Mouse (Mus musculus) heart, embryonic 14.5 days (tissue): ENCODE measurements around the gene Acp6. TPM values are rescaled to one million over a fixed set of nuclear protein-coding genes. Genes with fewer than 3 reads are reported as not detected.

Source experiments
- ATAC-seq: fragments of 200-750 bp; cut with Nextera tagmentation; 2 replicates; pipeline ENCODE4 v1.8.0; 2017; ENCODE audit warnings: low read depth, moderate TSS enrichment; ENCODE audit not compliant: insufficient number of reproducible peaks, insufficient read depth, low FRiP score
- H3K27ac ChIP-seq, 2 experiments: fragments of 200-500 bp in 1 of 2; fragments of 300-500 bp in 1 of 2; sonication (generic) in 1 of 2; replicated peaks in 1 of 2; 2 replicates each; pipeline ENCODE4 v1.5.1; 2012 to 2014; ENCODE audit warnings: low read depth in 2 of 2, low read length in 2 of 2, control low read depth in 1 of 2, mild to moderate bottlenecking in 1 of 2, mixed read lengths in 1 of 2; ENCODE audit not compliant: control insufficient read depth in 1 of 2, insufficient read depth in 1 of 2
- H3K27me3 ChIP-seq: fragments of 300-500 bp; sonication (generic); 2 replicates; pipeline ENCODE4 v1.6.1; 2014; ENCODE audit warnings: mild to moderate bottlenecking, low read length, control low read depth; ENCODE audit not compliant: control insufficient read depth, insufficient read depth
- H3K36me3 ChIP-seq: fragments of 300-500 bp; sonication (generic); 2 replicates; pipeline ENCODE4 v1.6.1; 2014; ENCODE audit warnings: mild to moderate bottlenecking, control low read depth, low read length, mixed read lengths; ENCODE audit not compliant: control insufficient read depth, insufficient read depth
- H3K4me1 ChIP-seq, 2 experiments: fragments of 200-500 bp in 1 of 2; fragments of 300-500 bp in 1 of 2; sonication (generic) in 1 of 2; 2 replicates each; pipeline ENCODE4 v1.6.1; 2012 to 2014; ENCODE audit warnings: low read length in 2 of 2, control low read depth in 1 of 2, mixed read lengths in 1 of 2; ENCODE audit not compliant: control insufficient read depth in 2 of 2, insufficient read depth in 2 of 2
- H3K4me2 ChIP-seq: fragments of 300-500 bp; sonication (generic); 2 replicates; pipeline ENCODE4 v1.6.1; 2014; ENCODE audit warnings: mild to moderate bottlenecking, low read length
- H3K4me3 ChIP-seq, 2 experiments: fragments of 200-500 bp in 1 of 2; fragments of 300-500 bp in 1 of 2; sonication (generic) in 1 of 2; 2 replicates each; pipeline ENCODE4 v1.5.1; 2012 to 2014; ENCODE audit warnings: low read length in 2 of 2, mild to moderate bottlenecking in 2 of 2, control low read depth in 1 of 2, low read depth in 1 of 2, moderate library complexity in 1 of 2; ENCODE audit not compliant: control insufficient read depth in 1 of 2, insufficient read depth in 1 of 2
- H3K9ac ChIP-seq: fragments of 300-500 bp; sonication (generic); 2 replicates; pipeline ENCODE4 v1.6.1; 2014; ENCODE audit warnings: mild to moderate bottlenecking, low read length
- H3K9me3 ChIP-seq: fragments of 300-500 bp; sonication (generic); 2 replicates; pipeline ENCODE4 v1.6.1; 2016; ENCODE audit warnings: low read length, control low read depth; ENCODE audit not compliant: control insufficient read depth
- WGBS: fragments of 180-500 bp; shearing (Covaris S2); extraction: QIAGEN DNeasy Blood & Tissue Kit; methylation state at CpG from one replicate; pipeline ENCODE4 v1.1.7; 2014; 5-methylcytosine and 5-hydroxymethylcytosine counted together
- polyA plus RNA-seq: library from polyadenylated mRNA; unstranded; fragments of >200 nt; fragmentation: Nextera tagmentation; extraction: Ambion mirVana; gene quantifications from 2 replicates; pipeline ENCODE4 v1.2.1, GENCODE M21; 2014

The Acp6 gene
- polyA plus RNA-seq, 1 experiment from 2014 or later: 61.3 TPM

DNA sequence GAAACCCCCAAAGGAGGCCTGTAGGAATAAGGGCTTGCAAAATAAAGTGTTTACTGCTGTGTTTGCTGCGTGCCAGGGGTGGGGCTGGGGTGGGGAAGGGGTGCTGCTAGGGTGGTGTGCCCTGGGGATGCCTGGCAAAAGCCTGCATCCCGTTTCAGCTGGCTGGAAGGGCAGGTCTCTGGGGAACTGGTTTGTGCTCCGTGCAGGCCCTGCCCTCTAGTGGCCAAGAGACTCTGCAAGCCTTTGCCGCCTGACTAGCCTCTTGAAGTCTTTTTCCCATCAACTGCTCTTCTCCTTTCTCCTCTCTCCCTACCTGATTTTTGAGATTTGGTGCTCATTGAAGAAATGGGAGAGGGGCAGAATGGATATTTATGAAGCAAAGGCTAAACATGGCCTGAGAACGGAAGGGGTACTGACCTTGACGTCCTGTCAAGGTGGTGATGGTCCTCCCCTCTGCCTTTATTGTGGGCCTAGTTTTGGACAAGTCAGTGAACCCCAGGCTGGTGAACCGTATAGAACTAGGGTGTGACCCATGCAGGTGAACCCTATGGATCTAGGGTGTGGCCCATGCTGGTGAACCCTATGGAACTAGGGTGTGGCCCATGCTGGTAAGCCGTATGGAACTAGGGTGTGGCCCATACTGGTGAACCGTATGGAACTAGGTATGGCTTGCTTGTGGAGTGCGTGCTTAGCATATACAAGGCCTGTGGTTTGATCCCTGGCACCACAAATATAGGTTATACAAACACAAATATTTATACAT, 26.7 kb downstream of the Acp6 start:
- no peak for ATAC-seq
- WGBS: 41% methylated on average over 10 of the region's 10 CpGs
- H3K36me3 ChIP-seq: no peaks in the 10 kb centered on the region

DNA sequence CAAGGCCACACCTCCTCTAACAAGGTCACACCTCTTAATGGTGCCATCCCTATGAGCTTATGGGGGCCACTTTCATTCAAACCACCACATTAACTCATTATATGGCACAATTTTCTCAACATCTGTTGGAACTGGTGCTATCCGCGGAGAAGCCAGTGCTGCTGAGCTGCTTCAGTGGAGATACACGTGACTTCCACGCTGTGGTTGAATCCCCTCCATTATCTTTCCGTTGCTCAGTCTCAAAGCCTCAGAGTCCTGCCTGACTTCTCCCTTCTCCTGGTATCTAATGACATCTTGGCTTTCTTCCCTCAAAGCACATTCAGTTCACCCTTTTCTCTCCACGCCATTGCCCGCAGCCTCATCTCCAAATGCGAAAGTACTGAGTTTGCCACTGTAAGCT, 38.0 kb downstream of the Acp6 start:
- Histone ChIP-seq H3K27me3 (no peaks in the 10 kb centered on the region), H3K9me3 (no peaks in the 10 kb centered on the region), H3K27ac (no peak overlapping the region), H3K36me3 (no peaks in the 10 kb centered on the region), H3K4me3 (no peak overlapping the region), H3K4me1 (no peaks in the 10 kb centered on the region; a peak in 1 of 4 replicates), H3K9ac (no peak overlapping the region), H3K4me2 (no peak overlapping the region)
- WGBS: 83% methylated on average over 8 of the region's 8 CpGs
- no peak for ATAC-seq

More for the DNA sequence above, 26.7 kb downstream of the Acp6 start:
- Histone ChIP-seq H3K9me3 (no peaks in the 10 kb centered on the region), H3K27ac (no peak overlapping the region), H3K9ac (no peak overlapping the region), H3K4me2 (no peak overlapping the region), H3K4me1 (peaks cover 0 to 3% of the 10 kb centered on the region in 2 experiments; a peak in 1 of 4 replicates), H3K4me3 (no peak overlapping the region), H3K27me3 (no peaks in the 10 kb centered on the region; the same call in 1 of the 2 replicates)

DNA sequence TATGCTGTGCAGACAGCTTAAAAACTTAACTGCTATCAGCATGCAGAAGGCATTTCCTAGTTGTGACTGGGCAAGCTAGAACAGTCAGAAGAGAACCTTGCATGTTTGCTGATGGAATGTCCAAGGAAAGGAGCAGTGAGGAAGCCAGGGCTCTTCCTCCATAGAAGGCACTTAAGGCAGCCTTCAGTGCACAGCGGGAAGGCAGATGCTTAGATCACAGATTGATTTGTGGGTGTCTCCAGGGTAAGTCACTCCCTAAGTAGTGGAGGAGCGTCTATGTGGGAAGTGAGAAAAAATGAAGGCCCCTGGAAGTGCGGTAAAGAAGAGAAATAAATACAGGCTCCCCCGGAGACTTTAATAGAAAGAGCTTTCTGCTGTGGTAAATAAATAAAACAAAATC, 40.7 kb downstream of the Acp6 start:
- H3K9ac ChIP-seq: no peak overlapping the region
- no peak for ATAC-seq
- WGBS: 42% methylated on average over 4 of the region's 4 CpGs
- H3K27ac ChIP-seq: no peak overlapping the region
- peaks cover 15% of the 10 kb centered on the region; the same call in 1 of the 2 replicates for H3K36me3 ChIP-seq
- H3K4me3 ChIP-seq: no peak overlapping the region
- no peaks in the 10 kb centered on the region for H3K9me3 ChIP-seq
- no peak overlapping the region for H3K4me2 ChIP-seq
- no peaks in the 10 kb centered on the region; a peak in 1 of 4 replicates for H3K4me1 ChIP-seq
- H3K27me3 ChIP-seq: no peaks in the 10 kb centered on the region

DNA sequence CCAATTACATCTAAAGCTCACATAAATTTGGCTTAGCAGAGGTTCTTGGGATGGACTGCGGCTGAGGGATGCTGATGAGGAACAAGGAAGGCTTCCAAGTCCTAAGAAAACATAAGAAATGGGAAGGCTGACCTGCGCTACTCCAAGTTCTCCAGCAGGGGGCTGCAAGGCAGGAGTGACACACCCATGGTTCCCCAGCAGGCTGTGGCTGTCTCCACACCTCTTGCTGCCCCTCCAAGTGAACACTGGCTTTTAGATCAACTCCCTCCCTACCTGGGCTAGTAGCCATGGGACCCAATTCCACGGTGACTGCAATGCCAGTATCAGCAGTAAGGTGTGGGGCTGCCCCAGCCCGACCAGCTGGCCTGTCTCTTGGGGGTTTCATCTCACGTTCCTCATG, 43.4 kb downstream of the Acp6 start:
- Histone ChIP-seq H3K4me2 (no peak overlapping the region), H3K27ac (no peak overlapping the region), H3K4me3 (no peak overlapping the region), H3K9ac (no peak overlapping the region), H3K27me3 (no peaks in the 10 kb centered on the region), H3K36me3 (peaks cover 41% of the 10 kb centered on the region), H3K4me1 (no peaks in the 10 kb centered on the region; a peak in 1 of 4 replicates), H3K9me3 (no peaks in the 10 kb centered on the region)
- ATAC-seq: no peak
- 46% methylated on average over 5 of the region's 5 CpGs for WGBS

DNA sequence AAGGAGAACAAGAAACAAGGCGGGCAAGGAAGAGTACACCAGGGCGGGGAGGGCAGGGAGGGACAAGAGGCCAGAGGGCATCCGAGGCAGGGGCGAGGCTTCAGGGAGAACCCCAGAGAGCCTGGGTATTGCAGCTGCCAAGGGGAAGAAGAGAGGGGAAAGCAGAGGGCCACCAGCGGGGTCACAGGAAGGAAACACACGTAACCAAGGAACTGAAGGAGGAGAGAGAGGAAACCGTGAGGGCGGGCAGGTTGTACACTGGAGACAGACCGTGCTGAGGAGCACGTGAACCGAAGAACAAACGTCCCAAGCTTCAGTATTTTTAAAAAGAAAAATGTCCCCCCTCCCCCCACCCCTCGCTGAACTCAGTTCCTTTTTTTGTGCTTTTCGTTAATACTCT, 45.3 kb downstream of the Acp6 start:
- Histone ChIP-seq H3K27me3 (no peaks in the 10 kb centered on the region), H3K4me2 (no peak overlapping the region), H3K36me3 (peaks cover 61% of the 10 kb centered on the region), H3K9me3 (no peaks in the 10 kb centered on the region), H3K27ac (no peak overlapping the region), H3K4me3 (no peak overlapping the region), H3K4me1 (peaks cover 2 to 5% of the 10 kb centered on the region in 2 experiments), H3K9ac (no peak overlapping the region)
- no peak for ATAC-seq
- WGBS: 73% methylated on average over 14 of the region's 14 CpGs

DNA sequence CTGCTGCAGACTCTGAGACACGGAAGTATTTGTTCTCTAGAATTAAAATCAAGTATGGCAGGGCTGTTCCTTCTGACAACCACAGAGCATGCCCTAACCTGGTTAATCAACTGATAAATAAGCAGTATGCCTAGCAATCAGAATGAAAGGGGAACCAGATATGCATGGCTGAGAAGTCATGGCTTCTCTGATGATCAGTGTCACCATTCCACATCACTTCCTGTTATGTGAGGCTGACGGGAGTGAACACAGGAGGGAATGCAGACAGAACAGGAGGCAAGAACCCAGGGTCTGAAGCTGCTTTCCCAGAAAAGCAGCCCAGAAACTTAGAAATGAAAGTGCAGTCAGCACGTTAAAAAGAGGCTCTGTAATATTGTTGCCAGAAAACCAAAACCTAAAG, 47.9 kb downstream of the Acp6 start:
- no peak overlapping the region for H3K27ac ChIP-seq
- H3K4me3 ChIP-seq: no peak overlapping the region
- peaks cover 3 to 11% of the 10 kb centered on the region in 2 experiments for H3K4me1 ChIP-seq
- H3K4me2 ChIP-seq: no peak overlapping the region
- no peak for ATAC-seq
- no peaks in the 10 kb centered on the region for H3K27me3 ChIP-seq
- no peak overlapping the region for H3K9ac ChIP-seq
- H3K36me3 ChIP-seq: peaks cover 87% of the 10 kb centered on the region
- H3K9me3 ChIP-seq: no peaks in the 10 kb centered on the region
- WGBS: 81% methylated on average over 3 of the region's 3 CpGs

DNA sequence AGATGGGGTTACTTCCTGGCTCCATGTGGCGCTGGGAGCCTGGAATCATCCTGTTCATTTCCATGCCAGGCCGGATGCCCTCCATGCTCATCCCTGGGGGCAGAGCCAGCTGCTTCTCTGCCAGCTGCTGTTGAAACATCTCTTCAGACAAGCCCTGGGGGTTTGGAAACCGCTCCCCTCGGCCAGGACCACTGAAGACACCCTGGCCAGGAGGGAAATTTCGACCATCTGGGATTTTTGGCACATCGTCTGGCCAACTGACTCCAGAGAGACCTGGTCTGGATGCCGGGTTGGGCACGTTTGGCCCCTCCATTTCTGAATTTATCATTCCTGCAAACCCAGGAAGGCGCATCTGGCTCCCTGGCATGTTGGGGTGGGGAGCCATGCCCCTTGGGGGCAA, 50.8 kb downstream of the Acp6 start:
- Histone ChIP-seq H3K4me1 (peaks cover 3 to 11% of the 10 kb centered on the region in 2 experiments), H3K9ac (no peak overlapping the region), H3K27ac (no peak overlapping the region), H3K4me3 (no peak overlapping the region), H3K9me3 (no peaks in the 10 kb centered on the region), H3K36me3 (peaks cover 99% of the 10 kb centered on the region), H3K27me3 (no peaks in the 10 kb centered on the region), H3K4me2 (no peak overlapping the region)
- no peak for ATAC-seq
- 88% methylated on average over 9 of the region's 9 CpGs for WGBS

DNA sequence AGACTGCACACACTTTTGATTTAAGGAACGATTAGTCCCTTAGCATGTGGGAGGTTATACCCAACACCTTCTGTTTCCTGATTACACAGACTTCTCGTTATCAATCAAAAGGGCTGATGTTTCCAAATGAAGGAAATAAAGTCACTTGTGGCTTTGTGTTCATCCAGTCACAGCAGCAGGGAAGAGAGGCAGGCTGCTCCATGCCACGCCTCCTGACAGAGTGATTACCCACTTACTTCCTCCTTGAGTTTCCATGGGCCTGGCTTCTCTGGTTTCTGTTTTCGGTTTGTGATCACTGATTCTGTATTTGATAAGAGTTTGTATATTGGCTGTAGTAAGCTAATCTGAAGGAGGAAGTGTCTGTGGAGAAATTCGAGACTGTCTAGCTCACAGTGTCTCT, 52.6 kb downstream of the Acp6 start:
- Histone ChIP-seq H3K4me2 (no peak overlapping the region), H3K9me3 (no peaks in the 10 kb centered on the region), H3K4me1 (peaks cover 13 to 30% of the 10 kb centered on the region in 2 experiments), H3K36me3 (peaks cover 99% of the 10 kb centered on the region), H3K4me3 (no peak overlapping the region), H3K27ac (no peak overlapping the region), H3K27me3 (no peaks in the 10 kb centered on the region), H3K9ac (no peak overlapping the region)
- no peak for ATAC-seq
- WGBS: 75% methylated on average over 5 of the region's 5 CpGs
